24 mouse cellular contexts compared by ENCODE assay signal in the genomic region with DNA sequence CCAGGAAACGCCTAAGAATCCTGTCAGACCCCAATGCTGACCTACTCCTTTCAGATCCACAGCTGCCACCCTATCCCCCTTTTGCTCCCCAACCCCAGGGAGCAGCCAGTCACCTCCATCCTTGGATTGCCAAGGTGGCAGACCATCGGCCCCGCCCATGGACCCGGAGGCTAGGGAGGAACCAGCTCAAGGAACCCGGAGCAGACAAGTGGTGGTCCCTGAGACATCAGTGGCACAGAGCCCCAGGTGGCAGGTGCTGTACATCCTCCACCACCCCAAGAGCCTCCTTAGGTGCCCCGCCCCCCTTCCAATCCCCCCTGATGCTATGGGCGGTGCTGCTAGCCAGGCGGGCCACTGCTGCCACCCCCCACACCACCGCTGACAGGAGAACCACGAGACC.
DNase-seq lines count a peak whose midpoint lies in the region; ATAC-seq and TF ChIP-seq lines count a peak whose summit lies in the region.
"Had no signal": no experiment of that assay in that cellular context is flagged by ENCODE, and none has a peak within 500 bp of the region (broad histone marks: within the 10 kb centered on the region; RNA-seq: fewer than 3 reads in every experiment).

No protein-coding gene starts in this region.

- no peaks in the 10 kb centered on the region for H3K9me3 ChIP-seq in hindbrain, embryonic 11.5 days (ENCODE audit: control insufficient read depth, low read length)
- H3K9me3 ChIP-seq in hindbrain, embryonic 16.5 days (ENCODE audit: control insufficient read depth, low read length), result 0 out of 2 replicates have a peak, but pooled peaks cover 2% of the 10 kb centered on the region
- H3K9me3 ChIP-seq in limb, embryonic 11.5 days (ENCODE audit: control insufficient read depth, low read length), result no peaks in the 10 kb centered on the region
- H3K9me3 ChIP-seq in limb, embryonic 10.5 days (replicated peaks), result no peaks in the 10 kb centered on the region
- no peaks in the 10 kb centered on the region for H3K9me3 ChIP-seq in embryonic facial prominence, embryonic 15.5 days (replicated peaks)
- no peaks in the 10 kb centered on the region for H3K9me3 ChIP-seq in stomach, postnatal 0 days (ENCODE audit: control insufficient read depth, low read length)
- H3K9me3 ChIP-seq: embryonic facial prominence, embryonic 12.5 days; forebrain, embryonic 13.5 days; heart, embryonic 15.5 days had no signal

- 94% methylated on average over 10 of the region's 10 CpGs for WGBS in hindbrain, embryonic 11.5 days
- 98% methylated on average over 10 of the region's 10 CpGs for WGBS in hindbrain, embryonic 16.5 days
- WGBS in limb, embryonic 11.5 days, result 91% methylated on average over 10 of the region's 10 CpGs
- 94% methylated on average over 10 of the region's 10 CpGs for WGBS in limb, embryonic 10.5 days
- WGBS in embryonic facial prominence, embryonic 15.5 days, result 94% methylated on average over 10 of the region's 10 CpGs
- WGBS in stomach, postnatal 0 days, result 91% methylated on average over 10 of the region's 10 CpGs

- no peak for DNase-seq in hindbrain, embryonic 11.5 days (ENCODE audit: low spot score)
- DNase-seq in limb, embryonic 11.5 days (ENCODE audit: low spot score), result no peak
- DNase-seq in limb, embryonic 10.5 days (ENCODE audit: low spot score), result no peak
- no peak for DNase-seq in stomach, postnatal 0 days (ENCODE audit: low spot score)
- DNase-seq: adrenal gland, adult 8-10 months; adrenal gland, postnatal 25 days; cerebellum, adult 11-12 months; cerebellum, adult 9-10 months; cerebellum, postnatal 14 days; gastrocnemius, postnatal 10 days; gastrocnemius, postnatal 36 days; heart, postnatal 10 days; heart, postnatal 36 days had no signal

- 0 out of 2 replicates have a peak, but pooled peaks have one; percentile 33 for ATAC-seq in hindbrain, embryonic 11.5 days (ENCODE audit: low FRiP score)
- ATAC-seq in hindbrain, embryonic 16.5 days, result no peak
- ATAC-seq in limb, embryonic 11.5 days (ENCODE audit: insufficient number of reproducible peaks, low FRiP score, low TSS enrichment, low read depth), result peak; percentile 57; the same call in 1 of the 2 replicates
- 0 out of 2 replicates have a peak, but pooled peaks have one; percentile 34 for ATAC-seq in embryonic facial prominence, embryonic 15.5 days (ENCODE audit: insufficient number of reproducible peaks, low FRiP score, low TSS enrichment, low read depth)
- ATAC-seq in stomach, postnatal 0 days (ENCODE audit: low FRiP score, low TSS enrichment), result 0 out of 2 replicates have a peak, but pooled peaks have one; percentile 8
- ATAC-seq: CD4-positive, CD25-positive, alpha-beta regulatory T cell, adult 4 months; forebrain, embryonic 13.5 days; forebrain, embryonic 16.5 days had no signal

- H3K36me3 ChIP-seq in hindbrain, embryonic 11.5 days (ENCODE audit: control insufficient read depth, insufficient read depth, low read length), result no peaks in the 10 kb centered on the region
- no peaks in the 10 kb centered on the region for H3K36me3 ChIP-seq in hindbrain, embryonic 16.5 days (ENCODE audit: control insufficient read depth, insufficient read depth, low read length)
- H3K36me3 ChIP-seq in limb, embryonic 11.5 days (ENCODE audit: control insufficient read depth, insufficient read depth, low read length), result no peaks in the 10 kb centered on the region
- no peaks in the 10 kb centered on the region for H3K36me3 ChIP-seq in limb, embryonic 10.5 days
- H3K36me3 ChIP-seq in embryonic facial prominence, embryonic 15.5 days, result no peaks in the 10 kb centered on the region
- H3K36me3 ChIP-seq in stomach, postnatal 0 days (ENCODE audit: control insufficient read depth, insufficient read depth, low read length), result no peaks in the 10 kb centered on the region
- H3K36me3 ChIP-seq: embryonic facial prominence, embryonic 12.5 days; forebrain, embryonic 10.5 days; heart, embryonic 12.5 days; heart, embryonic 15.5 days; hindbrain, embryonic 10.5 days had no signal

- TF ChIP-seq EP300 in stomach, postnatal 0 days (optimal IDR thresholded peaks at IDR 0.05), result no peak

- H3K4me3 ChIP-seq in hindbrain, embryonic 11.5 days (ENCODE audit: low read depth, low read length), result no peak overlapping the region
- no peak overlapping the region for H3K4me3 ChIP-seq in hindbrain, embryonic 16.5 days (ENCODE audit: low read length)
- no peak overlapping the region for H3K4me3 ChIP-seq in limb, embryonic 11.5 days (ENCODE audit: low read depth, low read length)
- H3K4me3 ChIP-seq in limb, embryonic 10.5 days, result no peak overlapping the region
- H3K4me3 ChIP-seq in embryonic facial prominence, embryonic 15.5 days (replicated peaks), result no peak overlapping the region
- no peak overlapping the region for H3K4me3 ChIP-seq in stomach, postnatal 0 days (ENCODE audit: low read depth, low read length)
- H3K4me3 ChIP-seq: embryonic facial prominence, embryonic 12.5 days; forebrain, embryonic 10.5 days; forebrain, embryonic 13.5 days; heart, embryonic 12.5 days; heart, embryonic 15.5 days; hindbrain, embryonic 10.5 days had no signal

- H3K4me1 ChIP-seq in hindbrain, embryonic 11.5 days (replicated peaks; ENCODE audit: control insufficient read depth, insufficient read depth, low read length), result no peaks in the 10 kb centered on the region
- no peaks in the 10 kb centered on the region for H3K4me1 ChIP-seq in hindbrain, embryonic 16.5 days (ENCODE audit: control insufficient read depth, insufficient read depth, low read depth, low read length)
- H3K4me1 ChIP-seq in limb, embryonic 11.5 days (ENCODE audit: control insufficient read depth, insufficient read depth, low read length), result no peaks in the 10 kb centered on the region
- no peaks in the 10 kb centered on the region for H3K4me1 ChIP-seq in limb, embryonic 10.5 days
- no peaks in the 10 kb centered on the region for H3K4me1 ChIP-seq in embryonic facial prominence, embryonic 15.5 days
- H3K4me1 ChIP-seq in stomach, postnatal 0 days (replicated peaks; ENCODE audit: control insufficient read depth, insufficient read depth), result no peaks in the 10 kb centered on the region
- H3K4me1 ChIP-seq: embryonic facial prominence, embryonic 12.5 days; forebrain, embryonic 10.5 days; forebrain, embryonic 13.5 days; heart, embryonic 12.5 days; heart, embryonic 15.5 days; hindbrain, embryonic 10.5 days had no signal

- no peak for TF ChIP-seq CTCF in stomach, postnatal 0 days (IDR thresholded peaks at IDR 0.05; ENCODE audit: low read depth)

- H3K4me2 ChIP-seq in hindbrain, embryonic 11.5 days (replicated peaks; ENCODE audit: low read depth, low read length), result no peak overlapping the region
- no peak overlapping the region for H3K4me2 ChIP-seq in hindbrain, embryonic 16.5 days (ENCODE audit: low read length)
- no peak overlapping the region for H3K4me2 ChIP-seq in limb, embryonic 11.5 days (ENCODE audit: low read depth, severe bottlenecking)
- H3K4me2 ChIP-seq in embryonic facial prominence, embryonic 15.5 days (replicated peaks), result no peak overlapping the region
- H3K4me2 ChIP-seq in stomach, postnatal 0 days (replicated peaks; ENCODE audit: low read depth), result no peak overlapping the region
- H3K4me2 ChIP-seq: embryonic facial prominence, embryonic 12.5 days; forebrain, embryonic 13.5 days; heart, embryonic 12.5 days; heart, embryonic 15.5 days; hindbrain, embryonic 14.5 days had no signal

- H3K27ac ChIP-seq in hindbrain, embryonic 11.5 days (ENCODE audit: low read depth, low read length), result no peak overlapping the region
- H3K27ac ChIP-seq in hindbrain, embryonic 16.5 days (ENCODE audit: low read depth, low read length), result no peak overlapping the region
- H3K27ac ChIP-seq in limb, embryonic 11.5 days (replicated peaks; ENCODE audit: low read depth, low read length), result no peak overlapping the region
- H3K27ac ChIP-seq in limb, embryonic 10.5 days, result no peak overlapping the region
- no peak overlapping the region for H3K27ac ChIP-seq in embryonic facial prominence, embryonic 15.5 days (replicated peaks)
- H3K27ac ChIP-seq in stomach, postnatal 0 days (replicated peaks), result no peak overlapping the region
- H3K27ac ChIP-seq: embryonic facial prominence, embryonic 12.5 days; forebrain, embryonic 10.5 days; forebrain, embryonic 13.5 days; heart, embryonic 15.5 days; hindbrain, embryonic 10.5 days; hindbrain, embryonic 14.5 days had no signal

- no peak overlapping the region for H3K9ac ChIP-seq in hindbrain, embryonic 11.5 days (ENCODE audit: low read depth, low read length)
- H3K9ac ChIP-seq in hindbrain, embryonic 16.5 days (ENCODE audit: low read depth, low read length), result no peak overlapping the region
- no peak overlapping the region for H3K9ac ChIP-seq in limb, embryonic 11.5 days (ENCODE audit: low read length)
- H3K9ac ChIP-seq in embryonic facial prominence, embryonic 15.5 days, result no peak overlapping the region
- H3K9ac ChIP-seq in stomach, postnatal 0 days (ENCODE audit: low read length), result no peak overlapping the region
- H3K9ac ChIP-seq: embryonic facial prominence, embryonic 12.5 days; forebrain, embryonic 13.5 days; heart, embryonic 12.5 days; heart, embryonic 15.5 days; hindbrain, embryonic 14.5 days had no signal

- no peaks in the 10 kb centered on the region for H3K27me3 ChIP-seq in hindbrain, embryonic 11.5 days (ENCODE audit: control insufficient read depth, insufficient read depth, low read length)
- no peaks in the 10 kb centered on the region for H3K27me3 ChIP-seq in hindbrain, embryonic 16.5 days (replicated peaks; ENCODE audit: control insufficient read depth, insufficient read depth, low read length)
- no peaks in the 10 kb centered on the region for H3K27me3 ChIP-seq in limb, embryonic 11.5 days (ENCODE audit: control insufficient read depth, insufficient read depth, low read length)
- no peaks in the 10 kb centered on the region for H3K27me3 ChIP-seq in limb, embryonic 10.5 days (ENCODE audit: low read depth, poor library complexity, severe bottlenecking)
- H3K27me3 ChIP-seq in embryonic facial prominence, embryonic 15.5 days, result no peaks in the 10 kb centered on the region
- no peaks in the 10 kb centered on the region for H3K27me3 ChIP-seq in stomach, postnatal 0 days (ENCODE audit: control insufficient read depth, insufficient read depth, low read length)
- H3K27me3 ChIP-seq: embryonic facial prominence, embryonic 12.5 days; forebrain, embryonic 13.5 days; heart, embryonic 12.5 days; heart, embryonic 15.5 days had no signal
